Mouse (Mus musculus) megakaryocyte, embryonic 14.5 days (primary cell): ENCODE results near the gene Apobec2.

Experiments
- FLI1 ChIP-seq: IDR thresholded peaks from 2 replicates; pipeline ENCODE4 v1.6.1; 2012; ENCODE audit warnings: low read length, inconsistent platforms, mixed read lengths
- GATA1 ChIP-seq: IDR thresholded peaks from 3 replicates; pipeline ENCODE4 v1.6.1; 2012; ENCODE audit warnings: mixed read lengths, low read length, inconsistent platforms, borderline replicate concordance

DNA sequence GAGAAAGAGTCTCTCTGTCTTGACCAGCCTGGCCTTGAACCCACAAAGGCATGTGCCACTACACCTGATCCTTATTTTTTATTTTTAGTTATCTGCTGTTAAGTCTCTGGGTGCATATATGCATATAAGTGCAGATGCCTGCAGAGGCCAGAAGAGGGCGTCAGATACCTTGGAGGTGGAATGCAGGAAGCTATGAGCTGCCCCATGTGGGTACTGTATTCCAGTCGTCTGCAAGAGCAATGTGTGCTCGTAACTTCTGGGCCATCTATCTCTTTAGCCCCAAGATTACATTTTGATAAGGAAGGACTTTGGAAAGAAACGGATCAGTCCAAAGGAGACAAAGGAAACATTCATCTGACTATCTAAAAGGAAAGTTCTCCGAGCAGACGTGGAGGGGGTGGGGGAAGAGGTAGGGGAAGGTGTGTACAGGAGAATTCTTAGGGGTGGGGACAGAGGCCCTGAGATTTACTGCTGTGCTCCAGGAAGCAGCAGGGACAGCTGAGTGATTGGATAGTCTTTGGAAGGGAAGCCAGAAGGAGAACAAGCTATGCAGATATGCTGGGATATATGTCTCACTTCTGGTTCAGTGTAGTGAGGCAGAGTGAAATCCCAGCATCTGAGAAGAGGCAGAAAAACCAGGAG, 1.1 kb upstream of the Apobec2 start:
- no peak for TF ChIP-seq GATA1
- no peak for TF ChIP-seq FLI1
